Mouse (Mus musculus) granulocyte monocyte progenitor cell, adult 5-6 weeks (primary cell): ENCODE measurements around the gene Rasd1. TPM values are rescaled to one million over a fixed set of nuclear protein-coding genes. Genes with fewer than 3 reads are reported as not detected.

Experiments
- ATAC-seq: replicated peaks from 2 replicates; pipeline ENCODE4 v1.8.0; 2016; ENCODE audit warnings: mild to moderate bottlenecking, moderate TSS enrichment, inconsistent platforms; ENCODE audit not compliant: poor library complexity, severe bottlenecking
- total RNA-seq, 2 experiments: library from RNA; stranded (forward) in 1 of 2; stranded (reverse) in 1 of 2; fragments of 200-712, 200-1000 nt in 1 of 2; fragments of >200 nt in 1 of 2; fragmentation: Nextera tagmentation in 1 of 2; gene quantifications; 2 replicates each; pipeline ENCODE4 v1.2.3; 2014 to 2017

Rasd1 gene
- total RNA-seq (2014; fragmentation: Nextera tagmentation) = not detected in 2 replicates
- total RNA-seq (2017) = 0.72 and 1.1 TPM in 2 replicates

- peak; percentile 87 for ATAC-seq
Observed at GRCm38 (mm10) chr11:59964818-59965217, at the start of gene Rasd1. Rasd1 (minus strand) TSS chr11:59964944.

- no peak for ATAC-seq
Observed at GRCm38 (mm10) chr11:60011516-60011915, 46.8 kb upstream of the Rasd1 start.

- ATAC-seq = no peak
Observed at GRCm38 (mm10) chr11:60009451-60009850, 44.7 kb upstream of the Rasd1 start.

- ATAC-seq = no peak
Observed at GRCm38 (mm10) chr11:60005866-60006265, 41.1 kb upstream of the Rasd1 start.

- no peak for ATAC-seq
Observed at GRCm38 (mm10) chr11:60004716-60005115, 40.0 kb upstream of the Rasd1 start.

GRCm38 (mm10) chr11:60003811-60004210, 39.1 kb upstream of the Rasd1 start:
- no peak for ATAC-seq

- no peak for ATAC-seq
Observed at GRCm38 (mm10) chr11:60001231-60001980, 36.7 kb upstream of the Rasd1 start.

GRCm38 (mm10) chr11:59994318-59994717, 29.6 kb upstream of the Rasd1 start:
- ATAC-seq = no peak

GRCm38 (mm10) chr11:59991365-59991764, 26.6 kb upstream of the Rasd1 start:
- ATAC-seq = no peak

- ATAC-seq = no peak
Observed at GRCm38 (mm10) chr11:59989406-59989805, 24.7 kb upstream of the Rasd1 start.

GRCm38 (mm10) chr11:59977831-59978230, 13.1 kb upstream of the Rasd1 start:
- no peak for ATAC-seq

GRCm38 (mm10) chr11:59975241-59975640, 10.5 kb upstream of the Rasd1 start:
- no peak for ATAC-seq

- ATAC-seq = no peak
Observed at GRCm38 (mm10) chr11:59973389-59973788, 8.6 kb upstream of the Rasd1 start.

- ATAC-seq = no peak
Observed at GRCm38 (mm10) chr11:59971691-59972090, 6.9 kb upstream of the Rasd1 start.

GRCm38 (mm10) chr11:59970780-59971179, 6.0 kb upstream of the Rasd1 start:
- ATAC-seq = no peak

- no peak for ATAC-seq
Observed at GRCm38 (mm10) chr11:59967765-59968164, 3.0 kb upstream of the Rasd1 start.

GRCm38 (mm10) chr11:59966102-59966483, 1.3 kb upstream of the Rasd1 start:
- ATAC-seq = no peak

GRCm38 (mm10) chr11:59965227-59966101, 720 bp upstream of the Rasd1 start:
- ATAC-seq = peak; percentile 79

GRCm38 (mm10) chr11:59964163-59964758, 483 bp downstream of the Rasd1 start:
- no peak for ATAC-seq

- ATAC-seq = no peak; the same call in 1 of the 2 replicates
Observed at GRCm38 (mm10) chr11:59963364-59964162, 1.2 kb downstream of the Rasd1 start.
